Mouse (Mus musculus): ENCODE data around the gene Rapgef6.

Gene Rapgef6

GRCm38 (mm10) chr11:54522529-54523430, at the start of gene Rapgef6:
Gene Rapgef6 (plus strand): TSS chr11:54522847.
- peak; percentile 100 for DNase-seq

DNA sequence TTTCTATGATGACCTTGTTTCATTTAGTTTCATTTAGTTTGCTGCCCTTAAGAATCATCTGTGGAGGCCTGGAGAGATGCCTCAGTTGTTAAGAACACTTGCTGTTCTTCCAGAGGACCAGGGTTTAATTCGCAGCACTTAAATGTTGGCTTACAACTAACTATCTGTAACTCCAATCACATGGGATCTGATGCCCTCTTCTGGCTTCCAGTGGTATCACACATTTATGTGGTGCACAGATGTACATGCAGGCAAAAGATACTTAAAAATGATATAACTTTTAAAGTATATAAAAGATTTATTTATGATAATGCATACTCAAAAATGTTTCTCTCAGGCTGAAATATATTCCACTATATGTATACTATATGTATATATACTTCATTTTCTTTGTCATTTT, 44.2 kb upstream of the Rapgef6 start:
- no peak for DNase-seq

DNA sequence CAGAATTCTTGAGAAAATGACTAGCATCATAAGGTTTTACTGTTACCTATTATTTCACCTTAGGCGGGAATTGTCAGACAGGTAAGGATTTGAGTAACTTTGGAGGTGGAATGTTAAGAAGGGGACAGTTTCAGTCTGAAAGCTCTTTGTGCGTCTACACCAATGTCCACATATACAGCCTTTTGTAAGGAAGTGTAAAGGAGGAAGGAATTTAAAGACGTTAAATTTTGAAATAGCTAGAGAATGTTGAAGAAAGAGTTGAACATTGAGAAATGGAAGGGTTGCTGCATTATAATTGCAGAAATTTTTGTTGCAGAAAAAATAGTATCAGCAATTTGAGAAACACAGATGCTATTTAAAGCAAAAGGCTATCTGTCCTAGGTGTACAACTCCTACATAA, 36.6 kb upstream of the Rapgef6 start:
- no peak for DNase-seq

DNA sequence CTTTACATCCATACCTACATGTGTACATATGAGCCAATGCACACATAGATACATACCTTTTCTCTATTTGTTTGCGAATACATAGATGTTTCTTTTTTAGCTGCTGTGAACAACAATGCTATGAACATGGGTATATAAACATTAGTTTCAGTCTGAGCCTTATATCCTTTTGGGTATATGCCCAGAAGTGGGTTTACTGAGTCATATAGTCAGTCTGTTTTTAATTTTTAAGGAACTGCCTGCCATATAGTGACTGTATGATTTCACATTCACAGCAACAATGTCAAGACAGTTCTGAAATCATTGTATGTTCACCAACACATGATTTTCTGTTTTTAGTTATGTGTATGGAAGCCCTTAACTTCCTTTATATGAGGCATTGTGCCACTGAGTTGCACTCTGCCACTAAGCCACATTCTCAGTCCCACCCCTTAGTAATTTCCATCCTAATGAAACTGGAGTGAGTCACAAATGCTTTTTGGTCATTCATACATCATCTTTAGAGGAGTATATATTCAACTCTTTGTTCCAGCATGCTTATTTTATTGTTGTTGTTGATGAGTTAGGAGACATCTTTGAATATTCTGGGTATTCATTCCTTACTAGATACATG, 30.6 kb upstream of the Rapgef6 start:
- no peak for DNase-seq

DNA sequence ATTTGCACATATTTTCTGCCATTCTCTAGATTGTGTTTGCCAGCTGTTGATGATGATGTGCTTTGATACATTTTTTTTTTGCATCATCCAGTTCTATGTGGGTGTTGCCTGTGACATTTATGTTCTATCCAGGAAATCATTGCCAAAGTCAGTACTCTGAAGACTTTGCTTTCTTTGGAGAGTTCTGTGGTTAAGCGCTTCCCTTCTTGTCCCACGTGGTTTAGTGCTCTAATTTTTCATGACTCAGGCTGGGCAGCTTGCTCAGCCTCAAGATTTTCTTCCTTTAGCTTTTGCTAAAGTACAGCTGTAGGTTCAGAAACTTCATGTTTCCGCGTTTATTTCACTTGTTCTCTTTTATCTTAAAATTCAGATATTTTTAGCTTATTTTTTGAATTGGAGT, 30.1 kb upstream of the Rapgef6 start:
- DNase-seq = peak; percentile 88

DNA sequence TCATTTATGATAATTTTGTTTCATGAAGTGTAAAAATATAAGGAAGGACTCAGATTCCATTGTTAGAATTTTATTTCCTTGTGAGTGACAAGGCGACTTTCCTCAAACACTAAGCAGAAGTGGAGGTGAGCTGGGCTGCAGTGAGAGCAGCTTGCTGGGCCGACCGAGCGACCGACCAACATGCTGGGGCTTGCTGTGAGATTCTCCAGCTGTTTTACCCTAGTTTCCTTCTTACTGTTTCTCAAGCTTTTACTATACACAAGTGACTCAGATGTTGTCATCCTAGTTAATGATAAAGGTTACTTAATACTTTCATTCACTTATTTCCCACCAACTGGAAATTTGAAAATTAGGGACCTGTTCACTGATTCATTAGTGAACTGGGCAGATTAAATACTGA, 22.8 kb upstream of the Rapgef6 start:
- DNase-seq = no peak

GRCm38 (mm10) chr11:54502546-54503245, 20.0 kb upstream of the Rapgef6 start:
- peak; percentile 94 for DNase-seq

GRCm38 (mm10) chr11:54513584-54513983, 9.1 kb upstream of the Rapgef6 start:
- DNase-seq = no peak

GRCm38 (mm10) chr11:54521927-54522528, 619 bp upstream of the Rapgef6 start:
- no peak for DNase-seq

GRCm38 (mm10) chr11:54523431-54524001, 869 bp downstream of the Rapgef6 start:
- no peak for DNase-seq

DNA sequence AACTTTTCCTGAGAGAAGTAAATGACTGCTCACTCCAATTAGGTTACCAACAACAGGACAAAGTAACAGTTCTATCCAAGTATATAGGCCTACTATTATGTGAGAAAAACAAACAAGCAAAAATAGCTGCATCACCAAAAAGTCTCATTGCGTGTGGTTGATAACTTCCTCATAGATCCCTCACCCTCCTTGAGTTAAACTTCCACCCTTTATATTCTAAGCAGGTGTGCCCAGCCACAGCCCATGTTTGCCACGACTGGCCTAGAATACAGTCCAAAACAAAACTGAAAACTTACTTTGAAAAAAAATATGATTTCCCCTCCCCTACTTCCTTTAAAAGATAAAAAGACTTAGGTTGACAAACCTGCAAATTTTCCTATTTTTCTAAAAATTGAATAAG, 5.4 kb downstream of the Rapgef6 start:
- no peak for DNase-seq

GRCm38 (mm10) chr11:54530391-54530790, 7.7 kb downstream of the Rapgef6 start:
- peak; percentile 94 for DNase-seq

DNA sequence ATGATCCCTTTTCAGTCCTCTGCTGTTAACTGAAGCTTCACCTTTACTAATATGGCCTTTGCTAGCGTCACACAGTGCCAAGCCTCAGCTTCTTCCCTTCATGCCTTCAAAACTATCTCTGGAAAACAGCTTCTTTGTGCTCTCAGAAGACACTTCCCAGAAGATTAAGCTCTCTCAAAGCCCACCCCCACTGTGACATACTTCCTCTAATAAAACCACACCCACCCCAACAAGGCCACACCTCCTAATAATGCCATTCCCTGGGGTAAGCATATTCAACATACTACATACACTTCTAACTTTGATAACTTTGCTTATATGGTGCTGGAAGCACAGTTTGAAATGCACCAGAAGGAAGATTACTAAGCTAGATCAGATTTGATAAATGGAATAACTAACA, 8.3 kb downstream of the Rapgef6 start:
- DNase-seq = no peak

GRCm38 (mm10) chr11:54533834-54534233, 11.2 kb downstream of the Rapgef6 start:
- DNase-seq = peak; percentile 60

- peak; percentile 94 for DNase-seq
These were observed 12.2 kb downstream of the Rapgef6 start for GRCm38 (mm10) chr11:54534871-54535270.

DNA sequence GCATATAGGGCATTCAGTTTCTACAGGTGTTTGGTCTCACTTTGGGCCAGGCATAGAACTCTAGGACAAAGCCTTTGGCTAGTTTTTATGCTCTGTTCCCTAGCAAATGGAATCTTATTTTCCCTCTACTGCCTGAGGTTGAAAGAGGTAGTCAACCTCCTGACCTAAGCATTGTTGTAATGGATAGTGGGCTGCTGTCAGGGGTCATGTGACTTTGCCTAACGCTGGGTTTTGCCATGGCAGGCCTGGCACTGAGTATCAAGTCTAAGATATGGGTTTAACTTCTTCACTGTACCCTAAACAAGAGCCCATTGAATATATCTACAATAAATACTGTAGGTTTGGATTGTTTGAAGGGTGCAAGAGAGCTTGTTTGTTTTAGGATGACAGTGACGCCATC, 16.4 kb downstream of the Rapgef6 start:
- DNase-seq = peak; percentile 78

GRCm38 (mm10) chr11:54539486-54539885, 16.8 kb downstream of the Rapgef6 start:
- no peak for DNase-seq

GRCm38 (mm10) chr11:54540328-54540727, 17.7 kb downstream of the Rapgef6 start:
- DNase-seq = no peak

- DNase-seq = no peak
These were observed 19.8 kb downstream of the Rapgef6 start for GRCm38 (mm10) chr11:54542414-54542813.

DNA sequence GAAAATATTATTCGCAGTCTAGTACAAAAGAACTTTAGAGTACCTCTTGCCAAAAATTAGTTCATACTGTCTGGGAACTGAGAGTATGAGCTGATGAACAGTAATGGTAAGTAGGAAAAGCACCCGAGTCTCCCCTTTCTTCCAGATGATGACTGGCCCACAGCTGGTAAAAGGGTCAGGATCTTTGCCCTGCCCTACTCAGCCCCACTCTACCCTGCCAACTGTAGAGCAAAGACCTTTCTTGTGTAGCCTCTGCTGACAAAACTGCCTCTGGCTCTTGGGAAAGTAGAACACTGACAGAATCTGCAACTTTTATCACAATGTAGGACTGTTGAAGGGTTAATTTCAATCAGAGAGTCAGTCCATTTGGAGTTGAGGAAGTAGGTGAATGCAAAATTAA, 32.3 kb downstream of the Rapgef6 start:
- DNase-seq = peak; percentile 55

- peak; percentile 85 for DNase-seq
These were observed 40.1 kb downstream of the Rapgef6 start for GRCm38 (mm10) chr11:54562761-54563160.

- DNase-seq = no peak
These were observed 45.3 kb downstream of the Rapgef6 start for GRCm38 (mm10) chr11:54567959-54568358.

DNA sequence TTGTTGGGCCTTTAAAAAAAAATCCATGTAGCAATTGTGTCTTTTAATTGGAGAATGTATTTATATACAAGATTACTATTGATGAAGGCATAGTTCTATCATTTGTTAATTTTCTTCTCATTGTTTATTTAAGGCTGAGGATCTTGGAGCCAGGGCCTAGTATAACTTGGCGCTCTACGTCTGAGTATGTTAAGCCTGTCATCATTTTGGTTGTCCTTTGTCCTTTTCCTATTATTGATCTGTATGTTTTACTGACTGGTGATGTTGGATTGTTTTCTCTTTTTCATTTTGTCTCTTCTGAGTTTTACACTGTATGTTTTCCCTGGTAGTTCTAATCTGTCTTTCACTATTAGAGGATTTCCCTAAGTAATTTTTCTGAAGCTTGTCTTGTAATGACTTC, 52.1 kb downstream of the Rapgef6 start:
- no peak for DNase-seq

Data from heart, adult 11 months (tissue).